Mouse (Mus musculus): ENCODE data around the gene Nhsl2. TPM values are rescaled to one million over a fixed set of nuclear protein-coding genes. Genes with fewer than 3 reads are reported as not detected.

Gene Nhsl2
- polyA plus RNA-seq, 1 experiment, result 0.41 TPM

DNA sequence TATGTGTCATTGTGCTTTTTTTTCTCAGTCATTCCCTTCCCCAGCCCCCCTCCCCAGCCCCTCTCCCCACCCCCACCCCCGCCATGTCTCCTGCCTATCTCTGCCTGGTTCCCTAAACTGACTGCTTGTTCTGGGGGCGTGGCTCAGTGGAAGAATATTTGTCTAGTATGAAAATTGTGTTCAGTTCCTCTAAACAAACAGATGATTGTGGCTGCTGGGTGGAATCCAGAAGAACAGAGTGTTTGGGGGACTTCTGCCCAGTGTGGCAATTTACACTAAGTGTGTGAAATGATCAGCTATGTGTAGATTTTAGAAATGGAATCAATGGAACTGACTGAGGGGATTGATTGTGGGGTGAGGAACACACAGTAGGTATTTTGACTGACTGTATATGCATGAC lies 184.4 kb downstream of the Nhsl2 start:
- 65% methylated on average over 2 of the region's 2 CpGs for WGBS
- DNase-seq (ENCODE audit: low read depth, low spot score), result no peak

DNA sequence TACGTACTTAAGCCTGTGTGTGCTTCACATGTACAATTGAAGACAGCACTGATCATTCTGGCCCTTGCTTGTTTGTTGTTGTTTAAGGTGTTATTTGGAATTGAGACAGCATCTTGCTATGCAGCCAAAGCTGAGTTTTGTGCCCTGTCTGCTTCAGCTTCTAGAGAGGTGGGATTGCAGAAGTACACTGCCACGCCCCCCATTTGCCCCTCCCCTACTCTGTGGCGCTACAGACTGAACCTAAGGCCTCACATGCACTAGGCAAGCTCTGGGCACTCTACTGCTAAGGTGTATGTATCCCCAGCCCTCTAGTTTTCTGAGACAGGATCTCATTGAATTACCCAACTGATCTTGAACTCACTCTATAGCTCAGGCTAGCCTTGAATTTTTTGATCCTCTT lies 186.5 kb downstream of the Nhsl2 start:
- DNase-seq (ENCODE audit: low read depth, low spot score), result no peak
- 49% methylated on average over 3 of the region's 3 CpGs for WGBS

DNA sequence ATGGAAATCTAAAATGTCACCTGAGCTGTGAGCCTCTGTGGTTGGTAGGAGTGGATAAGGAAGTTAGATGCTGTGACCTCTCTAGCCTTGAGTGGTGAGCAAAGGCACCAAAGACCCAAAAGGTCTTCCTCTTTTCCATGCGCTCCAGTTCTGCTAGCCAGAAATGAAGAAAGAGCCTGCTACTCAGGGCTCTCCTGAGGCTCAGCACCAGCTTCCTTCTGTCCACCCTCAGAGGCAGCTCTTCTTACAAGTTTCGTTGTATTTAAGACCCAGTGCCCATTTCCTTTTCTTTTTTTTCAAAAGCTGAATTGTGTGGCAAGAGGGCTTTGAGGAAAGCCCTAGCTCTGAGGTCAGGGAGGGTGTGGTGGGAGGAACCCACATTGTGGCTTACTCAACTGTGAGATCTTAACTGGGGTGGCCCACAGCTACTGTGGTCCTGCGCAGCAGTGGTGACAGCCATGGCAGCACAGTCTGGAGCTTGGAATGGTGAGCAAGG lies 187.7 kb downstream of the Nhsl2 start:
- 77% methylated on average over 3 of the region's 3 CpGs for WGBS
- no peak for DNase-seq (ENCODE audit: low read depth, low spot score)

DNA sequence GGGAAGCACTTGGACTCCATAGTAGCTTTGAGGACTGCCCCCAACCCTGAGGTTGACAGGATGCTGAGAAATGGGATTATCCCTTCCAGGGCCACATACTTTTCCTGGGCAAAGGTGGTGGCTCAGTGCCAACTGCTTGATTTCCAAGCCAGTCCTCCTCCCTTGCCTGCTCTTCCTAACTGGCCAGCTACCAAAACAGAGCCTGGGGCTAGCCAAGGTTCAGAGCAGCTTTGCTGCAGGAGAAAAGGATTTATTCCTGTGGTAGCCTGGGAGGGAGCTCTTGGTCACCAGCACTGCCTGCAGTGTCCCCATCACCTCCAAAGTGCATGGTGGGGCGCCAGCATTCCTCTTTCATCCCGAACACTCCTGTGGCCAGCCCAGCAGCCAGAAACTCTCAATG lies 188.3 kb downstream of the Nhsl2 start:
- 75% methylated on average over 2 of the region's 2 CpGs for WGBS
- DNase-seq (ENCODE audit: low read depth, low spot score), result no peak

DNA sequence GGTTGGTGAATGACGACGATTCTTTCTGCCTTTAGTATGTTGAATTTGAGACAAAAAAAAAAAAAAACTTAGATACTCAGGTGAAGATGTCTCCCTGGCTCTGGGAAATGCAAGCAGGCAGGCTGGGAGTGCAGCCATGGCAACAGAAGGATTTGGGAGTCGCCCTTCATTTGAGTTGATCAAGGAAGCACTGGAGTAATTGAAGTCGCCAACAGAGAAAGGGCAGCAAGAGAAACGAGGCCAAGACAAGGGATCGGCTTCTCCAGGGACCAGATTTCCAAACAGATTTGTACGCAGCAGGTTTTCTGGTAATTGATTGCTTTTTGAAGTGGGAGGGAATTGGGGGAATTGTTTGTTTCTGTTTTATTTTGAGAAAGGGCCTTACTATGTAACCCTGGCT lies 192.4 kb downstream of the Nhsl2 start:
- 67% methylated on average over 7 of the region's 7 CpGs for WGBS
- DNase-seq (ENCODE audit: low read depth, low spot score), result no peak

DNA sequence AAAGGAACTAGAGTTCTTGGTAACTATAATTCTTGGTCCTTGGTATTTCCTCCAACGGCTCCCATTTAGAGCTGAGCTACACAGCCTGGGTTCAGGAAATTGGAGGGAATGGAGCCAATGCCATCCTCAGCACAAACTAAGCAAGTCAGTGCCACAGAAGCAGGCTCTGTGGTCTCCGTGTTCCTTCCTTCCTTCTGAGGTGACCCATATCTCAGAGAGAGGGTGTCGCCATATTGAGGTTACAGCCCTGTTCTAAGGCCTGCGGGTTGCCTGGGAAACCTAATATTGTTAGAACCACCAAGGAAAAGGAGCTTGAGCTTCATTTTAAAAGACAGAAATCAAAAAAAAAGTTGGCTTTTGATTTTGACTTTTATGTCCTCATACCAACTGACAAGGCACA lies 193.2 kb downstream of the Nhsl2 start:
- WGBS, result 76% methylated on average over 4 of the region's 4 CpGs
- DNase-seq (ENCODE audit: low read depth, low spot score), result no peak

DNA sequence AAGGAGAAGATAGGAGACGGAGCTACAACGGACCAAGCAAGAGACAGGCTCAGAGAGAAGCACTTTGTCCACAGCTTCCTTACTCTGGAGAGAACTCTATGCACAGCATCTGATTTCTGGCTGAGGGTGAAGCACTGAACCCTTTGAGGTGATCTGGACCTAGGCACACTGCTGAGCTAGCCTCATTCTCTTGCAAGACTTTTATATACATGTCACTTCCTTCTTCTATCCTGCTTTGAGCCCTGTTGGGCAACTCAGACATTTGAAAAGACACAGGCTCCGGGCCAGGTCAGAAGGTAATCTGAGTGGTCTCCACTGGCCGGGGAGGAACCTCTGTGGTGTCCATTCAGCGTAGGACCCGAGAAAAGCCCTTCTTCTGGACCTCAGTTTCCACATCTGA lies 201.4 kb downstream of the Nhsl2 start:
- no peak for DNase-seq (ENCODE audit: low read depth, low spot score)
- 66% methylated on average over 6 of the region's 6 CpGs for WGBS

DNA sequence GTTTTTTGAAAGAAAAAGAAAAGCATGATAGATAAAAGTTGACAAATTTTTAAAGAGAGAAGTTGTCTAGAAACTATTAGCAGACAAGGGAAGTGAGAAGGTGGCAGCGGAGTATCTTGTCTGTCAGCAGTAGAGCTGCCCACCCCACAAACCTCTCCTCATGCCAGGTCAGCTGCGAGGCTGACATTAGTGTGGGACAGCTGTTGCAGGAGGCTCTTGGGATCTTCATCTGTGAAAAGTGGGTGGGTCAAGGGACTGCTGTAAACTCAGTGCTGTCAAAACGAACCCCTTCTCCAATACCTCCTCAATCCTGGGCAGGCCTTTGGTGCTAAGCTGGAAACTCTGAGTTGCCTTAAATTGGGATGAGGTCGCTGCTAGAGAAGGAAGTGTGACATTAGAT lies 202.0 kb downstream of the Nhsl2 start:
- 65% methylated on average over 4 of the region's 4 CpGs for WGBS
- DNase-seq (ENCODE audit: low read depth, low spot score), result no peak

DNA sequence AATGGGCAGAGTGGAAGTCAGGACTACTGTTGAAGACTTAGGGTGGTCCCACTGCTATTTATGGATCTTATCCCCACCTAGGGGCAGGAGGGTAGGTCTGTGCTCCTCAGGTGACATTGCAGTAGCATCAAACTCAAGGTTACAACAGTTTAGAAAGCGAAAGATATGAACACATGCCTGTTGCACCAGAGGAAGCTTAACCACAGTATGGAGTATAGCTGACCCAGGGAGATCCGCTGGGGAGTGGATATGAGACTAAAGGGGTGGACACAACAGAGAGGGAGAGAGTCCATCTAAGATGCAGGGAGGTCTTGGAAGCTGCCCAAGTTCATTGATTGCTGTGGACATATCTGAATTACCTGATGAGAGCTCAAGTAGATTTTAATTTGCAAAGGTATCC lies 204.2 kb downstream of the Nhsl2 start:
- 82% methylated on average over 2 of the region's 2 CpGs for WGBS
- no peak for DNase-seq (ENCODE audit: low read depth, low spot score)

DNA sequence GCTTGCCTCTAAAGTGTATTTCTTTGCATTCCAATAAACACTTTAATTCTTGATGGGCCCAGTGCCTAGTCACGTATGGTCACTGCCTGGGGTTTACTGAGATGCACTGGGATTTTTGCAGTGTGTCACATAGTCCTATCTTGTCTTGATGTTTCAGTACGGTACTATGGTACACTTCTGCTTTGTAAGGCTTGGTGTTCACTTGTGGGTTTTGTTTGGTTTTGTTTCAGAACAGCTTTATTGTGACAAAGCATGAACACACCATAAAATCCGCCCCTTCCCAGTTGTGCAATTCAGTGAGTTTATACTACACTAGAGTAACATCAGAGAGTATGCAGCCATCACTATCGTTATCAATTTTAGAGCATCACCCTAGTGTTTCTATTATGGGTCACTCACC lies 204.8 kb downstream of the Nhsl2 start:
- DNase-seq (ENCODE audit: low read depth, low spot score), result no peak
- 67% methylated on average over 4 of the region's 4 CpGs for WGBS

DNA sequence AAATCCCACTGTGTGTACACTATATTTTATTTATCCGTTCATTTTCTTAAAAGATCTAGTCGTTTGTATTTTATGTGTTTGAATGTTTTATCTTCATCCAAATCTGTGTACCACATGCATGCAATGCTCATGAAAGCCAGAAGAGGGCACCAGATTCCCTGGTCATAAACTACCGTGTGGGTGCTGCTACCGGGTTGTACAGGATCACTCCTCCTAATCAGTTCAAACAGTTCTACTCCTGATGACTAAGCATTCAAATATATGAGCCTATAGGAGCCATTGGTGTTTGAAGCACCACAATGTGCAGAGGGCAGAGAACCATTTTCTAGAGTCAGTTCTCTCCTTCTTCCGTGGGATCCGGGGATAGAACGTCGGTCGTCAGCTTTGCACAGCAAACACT lies 210.3 kb downstream of the Nhsl2 start:
- WGBS, result 54% methylated on average over 9 of the region's 9 CpGs
- DNase-seq (ENCODE audit: low read depth, low spot score), result no peak

DNA sequence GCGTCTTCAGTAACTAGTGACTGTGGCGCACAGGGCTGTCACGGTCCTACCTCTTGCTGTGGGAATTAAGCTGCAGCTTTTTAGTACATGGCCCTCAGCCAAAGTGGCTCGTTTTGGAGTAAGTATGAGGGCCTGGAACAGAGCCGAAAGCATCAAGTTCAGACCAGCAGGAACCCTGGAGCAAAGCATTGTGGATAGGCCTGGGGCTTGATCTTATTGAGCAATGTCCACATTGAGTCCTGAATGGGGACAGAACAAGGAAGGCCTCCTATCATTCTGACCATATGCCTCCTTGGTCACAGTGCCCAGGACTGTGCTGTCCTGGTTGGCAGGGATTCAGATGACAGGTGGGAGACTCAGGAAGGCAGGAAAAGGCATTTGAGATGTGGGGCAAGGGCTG lies 211.1 kb downstream of the Nhsl2 start:
- WGBS, result 73% methylated on average over 5 of the region's 5 CpGs
- DNase-seq (ENCODE audit: low read depth, low spot score), result no peak

DNA sequence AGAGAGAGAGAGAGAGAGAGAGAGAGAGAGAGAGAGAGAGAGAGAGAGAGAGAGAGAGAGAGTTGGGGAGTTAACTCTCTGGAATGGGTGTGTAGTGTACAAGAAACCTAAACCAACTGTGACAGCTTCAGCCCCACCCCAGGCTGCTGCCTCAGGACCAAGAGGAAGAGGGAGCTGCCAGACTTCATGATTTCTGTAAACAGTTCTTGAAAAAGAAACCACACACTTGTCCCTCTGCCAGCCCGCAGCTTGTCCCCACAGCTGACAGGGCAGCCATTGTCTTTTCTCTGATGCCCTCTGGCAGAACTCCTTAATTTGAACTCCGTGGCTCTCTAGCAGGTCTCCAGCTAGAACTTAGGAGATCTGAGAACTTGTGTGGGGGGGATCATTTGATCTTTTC lies 211.7 kb downstream of the Nhsl2 start:
- WGBS, result 10% methylated on average over 2 of the region's 2 CpGs
- no peak for DNase-seq (ENCODE audit: low read depth, low spot score)

DNA sequence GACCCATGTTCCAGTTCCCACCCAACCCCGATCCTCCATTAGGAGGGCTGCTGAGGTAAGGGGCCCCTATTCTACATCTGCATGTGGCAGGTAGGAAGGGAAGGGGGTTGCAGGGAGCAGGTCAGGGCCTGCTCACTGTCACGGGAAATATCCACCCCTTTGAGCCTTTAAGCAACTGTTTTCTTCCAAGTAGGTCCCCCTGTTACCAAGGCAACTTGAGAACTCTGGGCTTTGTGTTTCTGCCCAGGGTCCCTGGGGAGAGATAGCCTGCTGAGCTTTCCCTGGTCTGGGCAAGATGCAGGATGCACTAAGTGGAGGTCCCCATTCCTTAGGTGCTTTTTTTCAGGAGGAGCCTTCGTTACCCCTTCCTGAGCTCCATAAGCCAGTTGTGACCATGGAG lies 214.9 kb downstream of the Nhsl2 start:
- WGBS, result 84% methylated on average over 3 of the region's 3 CpGs
- DNase-seq (ENCODE audit: low read depth, low spot score), result no peak

DNA sequence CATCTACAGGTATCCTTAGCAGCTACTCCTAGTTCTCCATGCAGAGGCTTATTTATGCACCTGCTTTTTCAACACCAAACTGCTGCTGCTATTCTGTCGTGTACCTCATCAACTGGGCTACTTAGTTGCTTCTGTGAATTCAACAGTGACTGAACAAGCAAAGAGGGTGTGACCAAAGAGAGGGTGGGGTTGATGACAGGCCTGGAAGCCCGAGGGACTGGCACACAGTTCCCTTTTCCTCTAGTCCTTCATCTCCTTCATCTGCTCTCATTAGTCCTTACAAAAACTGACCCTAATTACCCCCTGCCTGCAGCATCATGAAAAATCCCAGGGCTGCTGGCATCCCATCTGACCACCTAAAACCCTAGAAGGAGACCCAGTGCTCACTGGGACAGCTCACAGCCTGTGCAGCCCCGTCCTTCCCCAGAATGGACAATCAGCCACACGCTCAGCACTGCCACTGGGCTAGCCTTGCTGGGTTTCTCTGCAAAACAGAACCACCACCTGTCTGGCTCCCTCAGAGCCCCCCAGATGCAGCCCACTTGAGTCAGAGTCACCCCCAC lies 216.1 kb downstream of the Nhsl2 start:
- DNase-seq (ENCODE audit: low read depth, low spot score), result no peak
- 53% methylated on average over 4 of the region's 4 CpGs for WGBS

DNA sequence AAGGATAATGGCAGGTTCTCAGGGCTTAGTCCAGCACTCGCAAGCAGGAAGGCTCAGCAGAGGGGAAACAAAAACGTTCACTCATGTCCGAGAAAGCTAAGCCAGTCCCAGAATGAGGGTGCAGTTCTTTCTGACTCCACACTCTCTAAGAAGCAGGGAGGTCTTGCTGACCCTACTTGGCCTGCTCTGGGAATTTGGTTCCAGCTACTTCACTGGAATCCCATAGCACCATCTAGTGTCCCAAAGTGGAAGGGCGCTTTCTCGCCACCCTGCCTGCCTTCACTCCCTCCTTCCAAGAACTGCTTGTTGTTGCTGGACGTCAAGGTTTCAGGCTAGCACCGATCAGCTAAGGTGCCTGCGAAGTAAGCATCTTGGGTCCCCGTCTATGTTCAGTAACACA lies 216.9 kb downstream of the Nhsl2 start:
- no peak for DNase-seq (ENCODE audit: low read depth, low spot score)
- 25% methylated on average over 9 of the region's 9 CpGs for WGBS

DNA sequence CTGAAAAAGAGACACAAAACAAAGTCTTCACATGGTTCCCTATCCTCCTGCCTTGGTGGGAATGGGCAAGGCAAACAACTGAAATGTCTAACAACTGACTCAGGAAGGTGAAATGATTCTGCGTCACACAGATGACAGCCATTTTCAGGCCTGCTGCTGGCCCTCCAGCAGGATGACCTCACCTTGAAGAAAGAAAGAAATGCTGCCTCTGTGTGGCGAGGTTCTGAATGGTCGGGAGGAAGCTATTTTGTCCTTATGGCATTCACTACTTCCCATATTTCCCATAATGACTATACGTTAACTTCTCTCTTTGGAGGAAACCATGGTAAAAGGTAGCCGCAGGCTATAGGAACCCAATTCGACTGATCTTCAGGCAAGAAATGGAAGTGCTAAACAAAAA lies 217.9 kb downstream of the Nhsl2 start:
- no peak for DNase-seq (ENCODE audit: low read depth, low spot score)
- WGBS, result 71% methylated on average over 6 of the region's 6 CpGs

DNA sequence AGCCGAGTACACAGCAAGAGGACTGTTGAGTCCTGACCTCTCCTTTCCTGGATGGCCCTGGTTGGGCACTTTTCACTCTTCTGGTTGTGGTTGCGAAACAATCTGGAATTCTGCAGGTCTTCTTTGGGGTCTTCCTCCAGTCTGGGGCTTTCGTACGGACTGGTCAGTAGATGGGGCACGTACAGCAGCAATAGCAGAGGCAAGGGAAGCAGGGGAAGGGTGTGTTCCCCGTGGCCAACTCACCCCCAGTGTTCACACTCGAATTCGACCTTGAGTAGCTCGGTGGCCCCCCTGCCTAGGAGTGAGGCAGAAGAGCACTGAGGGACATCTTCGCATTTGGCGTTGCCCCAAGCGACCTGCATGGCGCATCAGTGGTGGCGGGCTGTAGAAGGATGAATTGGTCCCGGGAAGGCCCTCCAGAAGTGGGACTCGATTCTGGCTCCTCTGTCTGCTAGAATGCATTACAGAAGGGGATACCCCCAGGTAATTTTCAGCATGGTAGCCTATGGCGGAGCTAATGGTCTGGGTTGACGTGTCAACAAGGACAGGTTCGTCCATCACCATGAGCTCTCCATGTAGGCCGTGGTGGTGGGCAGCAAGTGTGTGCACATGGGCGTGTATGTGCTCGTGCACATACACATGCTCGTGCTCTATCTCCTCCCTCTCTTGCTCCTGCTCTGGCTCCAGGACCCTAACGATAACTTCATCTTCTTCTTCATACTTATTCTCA lies 219.8 kb downstream of the Nhsl2 start:
- 93% methylated on average over 24 of the region's 24 CpGs for whole genome bisulfite sequencing
- DNase-seq (ENCODE audit: low read depth, low spot score), result no peak

DNA sequence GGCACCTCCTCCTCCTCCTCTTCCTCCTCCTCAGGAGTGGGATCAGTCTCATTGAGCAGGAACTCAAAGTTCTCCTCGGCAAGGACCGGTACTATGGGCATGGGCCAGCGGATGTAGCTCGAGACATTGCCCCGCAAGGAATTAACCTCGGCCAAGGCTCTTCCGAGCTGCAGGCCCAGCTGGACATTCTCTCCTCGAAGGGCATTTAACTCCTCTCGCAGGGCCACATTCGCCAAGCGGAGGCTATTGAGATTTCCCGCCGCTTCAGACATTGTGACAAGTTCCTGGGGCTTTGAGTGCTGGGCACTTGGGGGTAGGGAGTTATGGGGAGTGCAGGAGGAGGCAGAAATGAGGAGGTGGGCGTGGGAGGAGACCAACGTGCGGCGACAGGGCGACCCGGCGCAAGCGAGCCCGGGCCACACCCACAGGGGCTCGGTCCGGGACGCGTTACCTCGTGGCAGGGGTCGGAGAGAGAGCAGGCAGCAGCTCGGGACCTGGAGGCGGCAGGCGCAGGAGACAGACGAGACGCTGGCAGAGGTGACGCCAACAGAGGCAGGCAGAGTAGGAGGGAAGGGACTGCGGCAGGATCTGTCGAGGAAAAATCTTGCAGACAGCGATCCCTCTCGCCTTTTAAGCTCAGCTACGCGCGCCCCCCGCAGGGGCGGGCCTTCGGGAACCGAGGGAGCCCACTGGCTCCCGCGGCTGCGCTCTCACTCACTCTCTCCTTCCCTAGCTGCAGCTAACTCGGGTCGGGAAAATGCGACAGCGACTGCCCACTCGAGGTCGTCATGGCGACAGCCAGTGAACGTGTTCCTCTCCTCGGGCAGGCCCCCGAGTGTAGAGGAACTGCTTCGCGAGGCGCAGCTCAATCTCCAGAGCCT lies 221.6 kb downstream of the Nhsl2 start, which contains the start of gene Rtl5:
TSS of gene Rtl5 (minus strand) at position 714 of the 881 bp plus-strand sequence.
- no peak for DNase-seq (ENCODE audit: low read depth, low spot score)
- 22% methylated on average over 59 of the region's 61 CpGs for WGBS

DNA sequence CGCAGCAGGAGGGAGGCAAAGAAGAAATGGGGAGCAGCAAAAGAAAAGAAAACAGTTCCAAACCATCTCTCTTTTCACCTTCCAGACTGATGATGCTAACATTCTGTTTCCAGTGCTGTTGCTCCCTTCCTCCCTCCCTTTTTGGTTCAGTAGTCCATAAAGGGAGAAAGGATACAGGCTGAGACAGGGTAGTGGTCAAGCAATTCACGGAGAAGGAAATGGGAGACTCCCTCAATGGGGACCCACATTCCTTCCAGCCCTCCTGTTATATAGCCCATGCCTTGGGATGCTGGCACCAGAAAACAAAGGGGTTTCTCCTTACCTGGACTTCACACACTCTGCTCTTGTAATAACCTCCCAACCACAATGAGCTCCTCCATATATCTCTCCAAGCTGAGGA lies 222.3 kb downstream of the Nhsl2 start:
- 23% methylated on average over 2 of the region's 2 CpGs for WGBS
- no peak for DNase-seq (ENCODE audit: low read depth, low spot score)

Data from large intestine, adult 2 months (tissue).